Mouse (Mus musculus) liver, embryonic 15.5 days (tissue): ENCODE measurements around the gene Ugcg. TPM values are rescaled to one million over a fixed set of nuclear protein-coding genes. Genes with fewer than 3 reads are reported as not detected.

Source experiments
- ATAC-seq: fragments of 200-750 bp; cut with Nextera tagmentation; 2 replicates; pipeline ENCODE4 v1.8.0; 2017; ENCODE audit warnings: moderate number of reproducible peaks, mild to moderate bottlenecking, moderate library complexity; ENCODE audit not compliant: insufficient read depth
- H3K27ac ChIP-seq: fragments of 300-500 bp; sonication (generic); replicated peaks from 2 replicates; pipeline ENCODE4 v1.5.1; 2015; ENCODE audit warnings: mild to moderate bottlenecking, inconsistent platforms
- H3K27me3 ChIP-seq: fragments of 300-500 bp; sonication (generic); 2 replicates; pipeline ENCODE4 v1.6.1; 2015; ENCODE audit warnings: mild to moderate bottlenecking, inconsistent platforms
- H3K36me3 ChIP-seq: fragments of 300-500 bp; sonication (generic); replicated peaks from 2 replicates; pipeline ENCODE4 v1.6.1; 2015; ENCODE audit warnings: moderate library complexity, mild to moderate bottlenecking, inconsistent platforms
- H3K4me1 ChIP-seq: fragments of 300-500 bp; sonication (generic); replicated peaks from 2 replicates; pipeline ENCODE4 v1.6.1; 2015; ENCODE audit warnings: inconsistent platforms
- H3K4me2 ChIP-seq: fragments of 300-500 bp; sonication (generic); 2 replicates; pipeline ENCODE4 v1.6.1; 2015; ENCODE audit warnings: moderate library complexity, mild to moderate bottlenecking, inconsistent platforms
- H3K4me3 ChIP-seq: fragments of 300-500 bp; sonication (generic); replicated peaks from 2 replicates; pipeline ENCODE4 v1.5.1; 2015; ENCODE audit warnings: mild to moderate bottlenecking, inconsistent platforms
- H3K9ac ChIP-seq: fragments of 300-500 bp; sonication (generic); 2 replicates; pipeline ENCODE4 v1.6.1; 2015; ENCODE audit warnings: moderate library complexity, mild to moderate bottlenecking, inconsistent platforms
- H3K9me3 ChIP-seq: fragments of 300-500 bp; sonication (generic); replicated peaks from 2 replicates; pipeline ENCODE4 v1.6.1; 2016; ENCODE audit warnings: inconsistent platforms
- WGBS: fragments of 180-500 bp; shearing (Covaris S2); methylation state at CpG from one replicate; pipeline ENCODE4 v1.1.7; 2015; ENCODE audit warnings: mixed read lengths; ENCODE audit not compliant: insufficient replicate concordance; 5-methylcytosine and 5-hydroxymethylcytosine counted together
- polyA plus RNA-seq: library from polyadenylated mRNA; unstranded; fragments of >200 nt; fragmentation: Nextera tagmentation; extraction: Ambion mirVana; gene quantifications from 2 replicates; pipeline ENCODE4 v1.2.1, GENCODE M21; 2015

The Ugcg gene
- polyA plus RNA-seq = 5.0 and 5.6 TPM in 2 replicates

GRCm38 (mm10) chr4:59188802-59189545 lies at the start of gene Ugcg:
Gene Ugcg (plus strand): TSS chr4:59189257.
- H3K4me1 ChIP-seq = peaks cover 58% of the 10 kb centered on the region
- H3K27me3 ChIP-seq = no peaks in the 10 kb centered on the region
- peak within 1 kb of the TSS; percentile 89 for H3K4me2 ChIP-seq
- peak; percentile 93 for ATAC-seq
- peak within 1 kb of the TSS; percentile 93 for H3K27ac ChIP-seq
- H3K9ac ChIP-seq = peak within 1 kb of the TSS; percentile 98
- no peaks in the 10 kb centered on the region for H3K9me3 ChIP-seq
- peak within 1 kb of the TSS; percentile 99 for H3K4me3 ChIP-seq
- under 1% methylated on average over 60 of the region's 99 CpGs for WGBS
- no peaks in the 10 kb centered on the region for H3K36me3 ChIP-seq

- Histone ChIP-seq H3K27me3 (no peaks in the 10 kb centered on the region), H3K4me3 (no peak overlapping the region), H3K9ac (no peak overlapping the region), H3K36me3 (no peaks in the 10 kb centered on the region), H3K4me2 (no peak overlapping the region), H3K4me1 (no peaks in the 10 kb centered on the region; the same call in none of the 2 replicates), H3K9me3 (no peaks in the 10 kb centered on the region), H3K27ac (no peak overlapping the region)
- no peak for ATAC-seq
- WGBS = 41% methylated on average over 5 of the region's 5 CpGs
These were observed 40.0 kb upstream of the Ugcg start for GRCm38 (mm10) chr4:59149043-59149442.

GRCm38 (mm10) chr4:59150907-59151306 lies 38.1 kb upstream of the Ugcg start:
- Histone ChIP-seq H3K9me3 (no peaks in the 10 kb centered on the region), H3K36me3 (no peaks in the 10 kb centered on the region), H3K4me3 (no peak overlapping the region), H3K4me1 (peaks cover 7% of the 10 kb centered on the region), H3K4me2 (no peak overlapping the region), H3K9ac (no peak overlapping the region), H3K27me3 (no peaks in the 10 kb centered on the region), H3K27ac (no peak overlapping the region)
- no peak for ATAC-seq
- WGBS = 5% methylated on average over 5 of the region's 5 CpGs

DNA sequence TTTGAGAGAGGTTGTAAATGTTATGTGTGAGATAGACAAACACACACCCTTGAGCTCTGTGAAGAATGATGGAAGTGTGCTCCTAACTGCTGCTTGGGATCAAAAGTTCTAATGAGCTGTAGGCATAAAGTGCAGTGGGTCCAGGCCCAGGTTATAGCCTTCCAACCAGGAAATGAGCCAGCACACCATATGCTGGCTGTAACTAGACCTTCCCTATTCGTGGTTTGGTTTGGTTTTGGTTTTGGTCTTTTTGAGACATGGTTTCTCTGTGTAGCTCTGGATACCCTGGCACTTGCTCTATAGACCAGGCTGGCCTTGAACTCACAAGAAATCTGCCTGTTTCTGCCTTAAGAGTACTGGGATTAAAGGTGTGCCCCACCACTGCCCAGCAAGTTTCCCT lies 37.1 kb upstream of the Ugcg start:
- Histone ChIP-seq H3K9me3 (no peaks in the 10 kb centered on the region), H3K36me3 (no peaks in the 10 kb centered on the region), H3K4me3 (no peak overlapping the region), H3K9ac (no peak overlapping the region), H3K4me1 (peaks cover 10% of the 10 kb centered on the region), H3K4me2 (no peak overlapping the region), H3K27me3 (no peaks in the 10 kb centered on the region), H3K27ac (no peak overlapping the region)
- no peak for ATAC-seq
- WGBS = 33% methylated on average over 1 of the region's 1 CpGs

DNA sequence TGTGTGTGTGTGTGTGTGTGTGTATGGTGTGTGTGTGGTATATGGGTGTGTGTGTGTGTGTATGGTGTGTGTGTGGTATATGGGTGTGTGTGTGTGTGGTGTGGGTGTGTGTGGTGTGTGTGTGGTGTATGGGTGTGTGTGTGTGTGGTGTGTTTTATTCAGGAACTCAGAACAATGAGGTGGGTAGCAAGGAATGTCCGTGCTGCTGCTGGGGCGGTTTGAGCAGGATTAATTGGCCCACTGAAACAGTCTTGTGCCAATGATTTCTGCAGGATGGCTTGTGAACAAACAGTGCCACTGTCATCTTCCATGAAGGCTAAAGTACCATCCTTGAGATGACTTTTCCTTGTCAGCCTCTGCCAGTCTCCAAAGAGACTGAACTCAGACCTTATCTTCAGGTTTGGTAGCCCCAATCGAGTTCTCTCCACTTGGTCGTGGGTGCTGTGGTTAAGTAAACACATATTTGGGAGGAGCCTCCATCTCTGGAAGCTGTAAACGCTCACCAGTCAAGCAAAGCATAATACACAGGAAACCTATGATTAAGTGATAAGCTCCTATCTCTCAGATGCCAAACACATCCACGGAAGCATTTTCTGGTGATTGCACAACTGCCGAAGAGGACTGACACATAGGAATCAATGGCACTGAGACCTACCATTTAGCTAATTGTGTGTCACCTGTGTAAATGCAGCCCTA lies 32.0 kb upstream of the Ugcg start:
- peak overlapping the region; percentile 0 for H3K4me2 ChIP-seq
- H3K4me1 ChIP-seq = peaks cover 33% of the 10 kb centered on the region
- no peaks in the 10 kb centered on the region for H3K36me3 ChIP-seq
- no peaks in the 10 kb centered on the region for H3K27me3 ChIP-seq
- peak overlapping the region; percentile 31 for H3K27ac ChIP-seq
- H3K9ac ChIP-seq = no peak overlapping the region
- ATAC-seq = peak; percentile 79
- H3K4me3 ChIP-seq = no peak overlapping the region
- 9% methylated on average over 7 of the region's 7 CpGs for WGBS
- H3K9me3 ChIP-seq = no peaks in the 10 kb centered on the region

- no peaks in the 10 kb centered on the region for H3K27me3 ChIP-seq
- peak overlapping the region; percentile 0 for H3K4me2 ChIP-seq
- peaks cover 33% of the 10 kb centered on the region for H3K4me1 ChIP-seq
- no peak overlapping the region for H3K9ac ChIP-seq
- 20% methylated on average over 2 of the region's 2 CpGs for WGBS
- H3K27ac ChIP-seq = peak overlapping the region; percentile 10; the same call in 1 of the 2 replicates
- H3K36me3 ChIP-seq = no peaks in the 10 kb centered on the region
- no peak; the same call in 1 of the 2 replicates for ATAC-seq
- no peak overlapping the region for H3K4me3 ChIP-seq
- no peaks in the 10 kb centered on the region for H3K9me3 ChIP-seq
These were observed 31.4 kb upstream of the Ugcg start for GRCm38 (mm10) chr4:59157654-59158053.

DNA sequence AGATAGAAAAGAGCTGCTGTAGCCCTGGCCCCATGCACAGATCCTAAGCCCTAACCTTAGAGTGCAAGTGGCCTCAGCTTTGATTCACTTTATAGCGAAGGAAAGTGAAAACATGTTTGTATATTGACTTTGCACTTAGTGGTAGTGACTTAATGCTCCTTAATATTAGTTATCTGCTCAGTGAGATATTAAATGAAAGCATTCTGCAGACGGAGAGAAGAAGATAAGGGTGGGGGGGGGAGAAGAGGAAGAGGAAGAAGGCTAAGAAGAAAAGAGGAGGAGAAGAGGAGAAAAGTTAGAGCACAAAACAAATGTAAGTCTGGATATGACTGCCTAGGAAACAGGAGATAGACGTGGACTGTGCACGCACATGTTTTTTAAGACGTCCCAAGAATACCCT lies 28.8 kb upstream of the Ugcg start:
- 62% methylated on average over 5 of the region's 5 CpGs for WGBS
- no peak for ATAC-seq
- H3K27ac ChIP-seq = no peak overlapping the region
- H3K9me3 ChIP-seq = no peaks in the 10 kb centered on the region
- H3K4me3 ChIP-seq = no peak overlapping the region
- H3K9ac ChIP-seq = no peak overlapping the region
- H3K4me2 ChIP-seq = no peak overlapping the region
- no peaks in the 10 kb centered on the region for H3K36me3 ChIP-seq
- peaks cover 26% of the 10 kb centered on the region for H3K4me1 ChIP-seq
- H3K27me3 ChIP-seq = no peaks in the 10 kb centered on the region

GRCm38 (mm10) chr4:59160959-59161670 lies 27.9 kb upstream of the Ugcg start:
- no peak overlapping the region for H3K27ac ChIP-seq
- no peak overlapping the region for H3K4me2 ChIP-seq
- 67% methylated on average over 8 of the region's 8 CpGs for WGBS
- no peaks in the 10 kb centered on the region for H3K36me3 ChIP-seq
- no peaks in the 10 kb centered on the region for H3K9me3 ChIP-seq
- H3K27me3 ChIP-seq = no peaks in the 10 kb centered on the region
- no peak for ATAC-seq
- no peak overlapping the region for H3K4me3 ChIP-seq
- peaks cover 26% of the 10 kb centered on the region for H3K4me1 ChIP-seq
- H3K9ac ChIP-seq = no peak overlapping the region

DNA sequence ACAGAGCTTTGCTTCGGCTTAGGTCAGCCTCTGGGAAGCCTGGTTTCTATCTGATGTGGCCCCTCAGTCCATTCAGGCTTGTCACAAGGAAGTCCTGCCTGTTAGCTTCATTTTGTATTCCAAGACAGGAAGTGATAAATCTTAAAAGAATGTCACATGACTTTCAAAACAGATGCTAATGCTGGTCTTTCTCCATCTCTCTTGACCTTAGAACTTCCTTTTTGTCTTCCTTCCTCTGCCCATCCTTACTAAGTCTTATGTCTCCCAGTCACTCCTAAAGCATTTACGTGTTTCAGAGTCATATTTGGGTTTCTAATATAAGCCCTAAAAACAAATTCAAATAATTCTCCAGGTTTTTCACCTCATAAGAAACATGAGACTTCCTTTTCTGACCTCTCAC lies 25.0 kb upstream of the Ugcg start:
- H3K4me2 ChIP-seq = no peak overlapping the region
- no peak overlapping the region for H3K4me3 ChIP-seq
- WGBS = 28% methylated on average over 2 of the region's 2 CpGs
- H3K4me1 ChIP-seq = peaks cover 12% of the 10 kb centered on the region; the same call in 1 of the 2 replicates
- H3K27me3 ChIP-seq = no peaks in the 10 kb centered on the region
- H3K27ac ChIP-seq = no peak overlapping the region
- H3K9me3 ChIP-seq = no peaks in the 10 kb centered on the region
- H3K36me3 ChIP-seq = no peaks in the 10 kb centered on the region
- ATAC-seq = no peak
- no peak overlapping the region for H3K9ac ChIP-seq

DNA sequence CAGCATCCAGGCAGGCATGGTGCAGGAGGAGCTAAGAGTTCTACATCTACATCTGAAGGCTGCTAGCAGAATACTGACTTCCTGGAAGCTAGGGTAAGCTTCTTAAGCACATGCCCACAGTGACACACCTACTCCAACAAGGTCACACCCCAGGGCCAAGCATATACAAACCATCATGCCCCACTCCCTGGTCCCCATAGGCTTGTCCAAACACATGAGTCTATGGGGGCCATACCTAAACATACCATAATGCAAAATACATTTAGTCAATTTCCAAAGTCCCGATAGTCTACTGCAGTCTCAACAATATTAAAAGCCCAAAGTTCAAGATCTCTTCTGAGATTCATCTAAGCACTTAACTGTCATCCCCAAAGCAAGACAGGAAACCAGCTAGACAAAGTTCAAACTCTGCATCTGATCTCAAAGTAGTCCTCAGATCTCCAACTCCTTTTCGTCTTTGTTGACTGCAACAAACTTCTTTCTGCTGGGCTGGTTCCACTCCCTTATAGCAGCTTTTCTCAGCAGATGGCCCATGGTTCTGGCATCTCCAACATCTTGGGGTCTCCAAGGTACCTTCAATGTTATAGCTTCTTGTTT lies 21.7 kb upstream of the Ugcg start:
- Histone ChIP-seq H3K9me3 (no peaks in the 10 kb centered on the region), H3K36me3 (no peaks in the 10 kb centered on the region), H3K9ac (no peak overlapping the region), H3K4me2 (no peak overlapping the region), H3K27me3 (no peaks in the 10 kb centered on the region), H3K4me1 (peaks cover 5% of the 10 kb centered on the region; the same call in 1 of the 2 replicates), H3K27ac (no peak overlapping the region), H3K4me3 (no peak overlapping the region)
- ATAC-seq = no peak
- 72% methylated on average over 2 of the region's 2 CpGs for WGBS

GRCm38 (mm10) chr4:59169981-59170380 lies 19.1 kb upstream of the Ugcg start:
- H3K36me3 ChIP-seq = no peaks in the 10 kb centered on the region
- WGBS = 60% methylated on average over 5 of the region's 5 CpGs
- peaks cover 21% of the 10 kb centered on the region for H3K4me1 ChIP-seq
- no peak overlapping the region for H3K9ac ChIP-seq
- H3K9me3 ChIP-seq = no peaks in the 10 kb centered on the region
- H3K4me2 ChIP-seq = no peak overlapping the region
- no peak overlapping the region for H3K4me3 ChIP-seq
- no peak for ATAC-seq
- H3K27me3 ChIP-seq = no peaks in the 10 kb centered on the region
- no peak overlapping the region for H3K27ac ChIP-seq
